ENCODE assay signal across 7 mouse cellular contexts in the genomic region with DNA sequence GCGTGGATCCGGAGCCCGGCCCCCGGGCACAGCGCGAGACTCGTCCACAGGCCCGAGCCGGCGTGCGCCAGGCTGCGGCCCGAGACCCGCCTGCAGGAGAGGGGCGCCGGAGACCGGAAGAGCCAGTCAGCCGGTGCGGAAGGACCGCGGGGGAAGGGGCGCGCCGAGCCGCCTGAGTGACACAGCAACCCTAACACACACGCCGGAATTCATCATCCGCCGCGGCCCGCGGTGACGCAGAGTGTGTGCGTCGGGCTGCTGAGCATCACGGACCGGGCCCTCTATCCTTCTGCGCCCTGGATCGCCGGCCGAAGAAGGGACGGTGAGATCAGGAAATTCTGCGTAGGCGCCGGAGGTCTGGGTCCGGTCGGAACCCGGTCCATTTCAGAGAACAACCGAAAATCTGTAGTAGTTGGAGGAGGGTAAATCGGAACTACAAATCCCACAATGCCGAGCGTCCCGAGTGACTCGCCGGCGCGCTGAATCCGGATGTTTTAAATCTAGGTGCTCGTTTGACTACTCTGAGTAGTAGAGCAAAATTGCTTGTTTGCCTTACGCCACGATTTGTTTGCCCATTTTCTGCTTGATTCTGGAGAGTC. TPM values are rescaled to one million over a fixed set of nuclear protein-coding genes. Genes with fewer than 3 reads are reported as not detected.
DNase-seq lines count a peak whose midpoint lies in the region; ATAC-seq and TF ChIP-seq lines count a peak whose summit lies in the region.

Gene Plaa, minus strand, starts transcription at position 214 of the 599 bp plus-strand sequence.

- peak; percentile 89 for DNase-seq in adrenal gland, postnatal 25 days
- peak; percentile 92 to 94 for DNase-seq in heart, adult 18-20 months
- DNase-seq in kidney, adult 2 months: peak; percentile 96
- peak; percentile 76 to 85 for DNase-seq in spleen, adult 2 months (ENCODE audit: low read depth in 1 of 2, low spot score in 2 of 2)

- H3K4me2 ChIP-seq in embryonic facial prominence, embryonic 12.5 days (replicated peaks): peak within 1 kb of the TSS; percentile 68
- H3K4me2 ChIP-seq in limb, embryonic 12.5 days: peak within 1 kb of the TSS; percentile 73
- peak within 1 kb of the TSS; percentile 67 for H3K4me2 ChIP-seq in midbrain, embryonic 15.5 days

- TF ChIP-seq CTCF in kidney, adult 2 months (conservative IDR thresholded peaks at IDR 0.05; ENCODE audit: insufficient read depth, insufficient read length, low read depth, low read length): no peak
- TF ChIP-seq CTCF in spleen, adult 2 months (IDR thresholded peaks at IDR 0.05; ENCODE audit: extremely low read depth, insufficient read depth, insufficient read length, insufficient replicate concordance): no peak

- peak; percentile 99 for ATAC-seq in embryonic facial prominence, embryonic 12.5 days (ENCODE audit: insufficient number of reproducible peaks, insufficient read depth, low FRiP score, low TSS enrichment)
- ATAC-seq in limb, embryonic 12.5 days (ENCODE audit: insufficient number of reproducible peaks, insufficient read depth, low FRiP score, low TSS enrichment, low read depth): peak; percentile 99
- peak; percentile 100 for ATAC-seq in midbrain, embryonic 15.5 days (replicated peaks)

- no peaks in the 10 kb centered on the region for H3K27me3 ChIP-seq in embryonic facial prominence, embryonic 12.5 days
- H3K27me3 ChIP-seq in kidney, adult 2 months (replicated peaks; ENCODE audit: control insufficient read depth, insufficient read depth, low read length): no peaks in the 10 kb centered on the region
- H3K27me3 ChIP-seq in limb, embryonic 12.5 days: no peaks in the 10 kb centered on the region
- no peaks in the 10 kb centered on the region for H3K27me3 ChIP-seq in midbrain, embryonic 15.5 days (replicated peaks)
- H3K27me3 ChIP-seq in spleen, adult 2 months (ENCODE audit: control insufficient read depth, insufficient read depth, low read length): no peaks in the 10 kb centered on the region

- 0% methylated on average over 56 of the region's 61 CpGs for WGBS in embryonic facial prominence, embryonic 12.5 days
- under 1% methylated on average over 61 of the region's 61 CpGs for WGBS in kidney, adult 2 months
- under 1% methylated on average over 57 of the region's 61 CpGs for WGBS in limb, embryonic 12.5 days
- under 1% methylated on average over 61 of the region's 61 CpGs for WGBS in midbrain, embryonic 15.5 days
- WGBS in spleen, adult 2 months: under 1% methylated on average over 61 of the region's 61 CpGs

- no peaks in the 10 kb centered on the region for H3K36me3 ChIP-seq in embryonic facial prominence, embryonic 12.5 days
- no peaks in the 10 kb centered on the region for H3K36me3 ChIP-seq in kidney, adult 2 months (ENCODE audit: control insufficient read depth, insufficient read depth, low read length)
- H3K36me3 ChIP-seq in limb, embryonic 12.5 days: no peaks in the 10 kb centered on the region
- H3K36me3 ChIP-seq in midbrain, embryonic 15.5 days (replicated peaks): no peaks in the 10 kb centered on the region
- H3K36me3 ChIP-seq in spleen, adult 2 months (ENCODE audit: control insufficient read depth, insufficient read depth, low read length): no peaks in the 10 kb centered on the region

- peaks cover 17% of the 10 kb centered on the region for H3K4me1 ChIP-seq in embryonic facial prominence, embryonic 12.5 days
- H3K4me1 ChIP-seq in kidney, adult 2 months (ENCODE audit: control insufficient read depth, insufficient read depth, low read length): peaks cover 4% of the 10 kb centered on the region; the same call in 1 of the 2 replicates
- H3K4me1 ChIP-seq in limb, embryonic 12.5 days (replicated peaks): peaks cover 21% of the 10 kb centered on the region
- H3K4me1 ChIP-seq in midbrain, embryonic 15.5 days: peaks cover 27% of the 10 kb centered on the region
- peaks cover 2% of the 10 kb centered on the region; the same call in 1 of the 2 replicates for H3K4me1 ChIP-seq in spleen, adult 2 months (ENCODE audit: control insufficient read depth, insufficient read depth, insufficient read length)

- H3K9ac ChIP-seq in embryonic facial prominence, embryonic 12.5 days: peak within 1 kb of the TSS; percentile 94
- peak within 1 kb of the TSS; percentile 91 for H3K9ac ChIP-seq in limb, embryonic 12.5 days (replicated peaks)
- peak within 1 kb of the TSS; percentile 94 for H3K9ac ChIP-seq in midbrain, embryonic 15.5 days

- peak within 1 kb of the TSS; percentile 96 for H3K4me3 ChIP-seq in embryonic facial prominence, embryonic 12.5 days
- H3K4me3 ChIP-seq in kidney, adult 2 months (ENCODE audit: insufficient read depth, low read depth, low read length): peak within 1 kb of the TSS; percentile 96
- peak within 1 kb of the TSS; percentile 93 for H3K4me3 ChIP-seq in limb, embryonic 12.5 days (replicated peaks)
- peak within 1 kb of the TSS; percentile 95 for H3K4me3 ChIP-seq in midbrain, embryonic 15.5 days
- H3K4me3 ChIP-seq in spleen, adult 2 months (ENCODE audit: extremely low read depth, insufficient read depth, insufficient read length): peak within 1 kb of the TSS; percentile 95

- peak within 1 kb of the TSS; percentile 88 for H3K27ac ChIP-seq in embryonic facial prominence, embryonic 12.5 days
- peak within 1 kb of the TSS; percentile 96 for H3K27ac ChIP-seq in kidney, adult 2 months (ENCODE audit: insufficient read depth, low read depth, low read length)
- H3K27ac ChIP-seq in limb, embryonic 12.5 days: peak within 1 kb of the TSS; percentile 90
- peak within 1 kb of the TSS; percentile 97 for H3K27ac ChIP-seq in midbrain, embryonic 15.5 days
- peak within 1 kb of the TSS; percentile 85 for H3K27ac ChIP-seq in spleen, adult 2 months (ENCODE audit: insufficient read depth, low read length)

- no peaks in the 10 kb centered on the region for H3K9me3 ChIP-seq in embryonic facial prominence, embryonic 12.5 days
- H3K9me3 ChIP-seq in limb, embryonic 12.5 days: no peaks in the 10 kb centered on the region
- no peaks in the 10 kb centered on the region for H3K9me3 ChIP-seq in midbrain, embryonic 15.5 days

- TF ChIP-seq POLR2A in kidney, adult 2 months (IDR thresholded peaks at IDR 0.05; ENCODE audit: low read depth, low read length): peak; percentile 46
- TF ChIP-seq POLR2A in spleen, adult 2 months (IDR thresholded peaks at IDR 0.05; ENCODE audit: low read depth, low read length): no peak; the same call in 1 of the 2 replicates

RNA-seq across cellular contexts. Expression of gene Plaa, which starts in this region (rescaled TPM):
- 61.2 and 62.8 TPM in 2 replicates for total RNA-seq in adrenal gland, postnatal 25 days (2021)
- 83.8 and 90.1 TPM in 2 replicates for polyA plus RNA-seq in embryonic facial prominence, embryonic 12.5 days (2016; fragmentation: Nextera tagmentation; extraction: Ambion mirVana)
- 10 to 100 TPM; 44.0 to 51.0 TPM for total RNA-seq in heart, adult 18-20 months (2021)
- polyA plus RNA-seq in kidney, adult 2 months (2012; rRNA removed): 26.5 and 41.9 TPM in 2 replicates
- 86.7 and 91.1 TPM in 2 replicates for polyA plus RNA-seq in limb, embryonic 12.5 days (2016; fragmentation: Nextera tagmentation; extraction: Ambion mirVana)
- polyA plus RNA-seq in midbrain, embryonic 15.5 days (2015; fragmentation: Nextera tagmentation; extraction: Ambion mirVana): 72.6 and 74.9 TPM in 2 replicates
- polyA plus RNA-seq in spleen, adult 2 months (2012; rRNA removed): 27.6 and 61.3 TPM in 2 replicates

Comparison
In these comparisons a context has a peak if more than half of its experiments do, and no peak if none do; other contexts are left out.
1. Peak in every context shown above with its lines: DNase-seq, ATAC-seq, H3K4me3 ChIP-seq and H3K27ac ChIP-seq.